Mouse (Mus musculus) adrenal gland, postnatal 14 days (tissue): Measurements from ENCODE around the gene BC049715. TPM values are rescaled to one million over a fixed set of nuclear protein-coding genes. Genes with fewer than 3 reads are reported as not detected.

Source experiments
- DNase-seq: peaks from one replicate; pipeline ENCODE4 v3.0.0; 2021; ENCODE audit warnings: mixed read lengths
- total RNA-seq: library from RNA; stranded (reverse); gene quantifications from 2 replicates; pipeline ENCODE4 v1.2.3, GENCODE M21; 2021

Gene BC049715
- total RNA-seq, 1 experiment from 2014 or later: 1.1 TPM

GRCm38 (mm10) chr6:136808631-136809046 is 18.8 kb upstream of the BC049715 start:
- peak; percentile 63 for DNase-seq

DNA sequence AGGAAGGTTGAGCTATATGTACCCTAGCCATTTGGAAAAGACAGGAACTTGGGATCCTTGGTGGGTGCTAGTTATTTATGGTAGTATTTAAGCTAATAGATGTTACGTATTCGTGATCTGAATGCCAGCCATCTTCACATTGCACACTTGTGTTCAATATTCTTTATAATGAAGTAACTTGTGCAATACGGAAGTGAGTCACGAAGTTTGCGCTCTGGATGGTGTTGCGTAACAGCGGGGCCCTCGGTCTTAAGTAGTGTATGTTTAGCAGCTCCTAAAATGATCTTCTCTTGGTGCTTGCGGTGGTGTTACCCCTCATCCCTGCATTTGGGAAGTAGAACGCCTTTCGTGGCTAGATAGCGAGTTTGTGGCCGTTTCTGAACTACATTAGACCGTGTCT is 18.3 kb upstream of the BC049715 start:
- peak; percentile 74 for DNase-seq

DNA sequence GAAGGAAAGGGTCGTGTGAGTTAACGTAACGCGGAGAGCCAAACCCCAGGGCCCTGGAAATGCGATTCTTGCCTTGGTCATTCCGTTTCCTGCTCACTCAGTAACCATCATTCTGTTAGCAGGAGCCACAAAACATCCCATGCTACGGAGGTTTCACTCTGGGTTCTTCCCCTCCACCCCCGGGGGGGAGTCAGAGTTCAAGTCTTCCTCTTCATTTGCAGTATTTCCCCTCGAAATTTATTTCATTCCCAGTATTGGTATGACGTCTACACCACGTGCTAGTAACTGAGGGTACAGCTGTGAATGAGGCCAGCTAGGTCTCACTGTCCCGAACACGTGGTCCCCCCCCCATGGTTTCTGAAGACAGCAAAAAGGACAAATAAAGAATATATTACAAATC is 17.8 kb upstream of the BC049715 start:
- DNase-seq: no peak

- no peak for DNase-seq
These were observed 16.2 kb upstream of the BC049715 start for GRCm38 (mm10) chr6:136811196-136811595.

DNA sequence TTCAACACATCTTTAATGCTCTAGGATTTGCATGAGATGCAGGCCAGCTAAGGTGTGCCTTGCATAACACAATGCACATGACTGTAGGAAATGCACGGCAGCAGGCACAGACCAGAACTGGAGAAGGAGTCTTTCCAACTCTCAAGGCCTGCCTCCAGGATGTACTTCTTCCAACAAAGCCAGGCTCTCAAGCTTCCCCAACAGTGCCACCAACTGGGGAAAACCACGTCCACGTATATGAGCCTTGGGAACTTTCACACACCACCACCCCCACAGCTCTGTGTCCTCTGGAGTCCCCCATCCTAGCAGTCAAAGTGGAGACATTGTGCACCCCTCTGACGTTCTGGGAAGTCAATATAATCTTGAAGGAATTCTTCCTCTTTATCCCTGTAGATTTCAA is 14.3 kb upstream of the BC049715 start:
- peak; percentile 57 for DNase-seq

- DNase-seq: no peak
These were observed 12.0 kb upstream of the BC049715 start for GRCm38 (mm10) chr6:136815381-136815780.

- no peak for DNase-seq
These were observed 10.6 kb upstream of the BC049715 start for GRCm38 (mm10) chr6:136816826-136817225.

DNA sequence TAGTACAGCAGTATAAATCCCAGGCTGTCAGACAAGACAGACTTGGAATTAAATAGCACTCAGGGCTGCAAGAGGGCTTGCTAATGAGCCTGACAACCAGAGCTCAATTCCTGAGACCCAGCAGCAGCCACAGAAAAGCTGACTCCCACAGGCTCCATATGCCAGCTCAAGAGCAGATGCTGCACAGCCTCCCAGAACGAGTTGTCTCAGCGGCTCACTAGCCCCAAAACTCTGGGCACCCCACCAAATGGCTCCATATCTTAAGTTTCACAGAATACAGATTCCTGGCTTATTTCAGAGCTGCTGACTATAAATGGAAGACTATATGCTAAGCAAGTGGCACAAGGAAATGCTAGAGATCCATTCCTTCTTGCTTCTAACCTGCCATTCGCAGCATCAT is 9.9 kb upstream of the BC049715 start:
- DNase-seq: no peak

GRCm38 (mm10) chr6:136820381-136820780 is 7.0 kb upstream of the BC049715 start:
- DNase-seq: no peak

DNA sequence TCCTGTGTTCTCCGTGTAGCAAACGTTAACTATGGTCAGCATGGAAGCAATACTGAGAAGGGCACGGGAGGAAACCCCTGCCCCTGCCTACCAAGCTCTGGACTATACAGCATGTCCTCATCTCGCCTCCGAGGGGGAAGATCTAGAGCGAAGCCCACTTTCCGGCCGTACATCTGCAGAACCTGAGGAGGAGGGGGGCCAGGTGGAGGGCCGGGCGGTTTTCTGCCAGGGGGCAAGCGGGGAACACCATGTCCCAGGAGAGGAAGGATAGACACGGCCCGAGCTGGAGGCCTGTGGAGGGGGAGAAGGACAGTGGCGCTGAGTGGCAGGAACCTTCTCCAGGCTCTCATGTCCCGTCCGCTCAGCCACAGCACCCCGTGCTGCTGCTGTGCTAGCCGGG is 6.3 kb upstream of the BC049715 start:
- no peak for DNase-seq

DNA sequence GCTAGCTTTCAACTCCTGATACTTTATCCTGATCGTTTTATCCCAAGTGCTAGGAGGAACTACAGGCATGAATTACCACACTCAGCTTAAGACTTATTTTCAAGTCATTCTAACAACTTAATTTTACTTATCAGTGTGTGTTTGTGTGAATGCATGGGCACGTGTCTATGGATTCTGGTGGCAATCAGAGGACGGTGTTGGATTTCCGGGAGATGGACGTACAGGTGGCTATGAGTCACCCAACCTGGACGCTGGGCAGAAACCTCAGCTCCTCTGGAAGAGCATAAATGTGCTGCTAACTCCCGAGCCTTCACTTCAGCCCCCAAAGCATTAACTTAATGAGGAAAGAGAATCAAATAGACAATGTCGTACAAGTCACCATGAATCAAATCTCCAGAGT is 2.4 kb upstream of the BC049715 start:
- no peak for DNase-seq

DNA sequence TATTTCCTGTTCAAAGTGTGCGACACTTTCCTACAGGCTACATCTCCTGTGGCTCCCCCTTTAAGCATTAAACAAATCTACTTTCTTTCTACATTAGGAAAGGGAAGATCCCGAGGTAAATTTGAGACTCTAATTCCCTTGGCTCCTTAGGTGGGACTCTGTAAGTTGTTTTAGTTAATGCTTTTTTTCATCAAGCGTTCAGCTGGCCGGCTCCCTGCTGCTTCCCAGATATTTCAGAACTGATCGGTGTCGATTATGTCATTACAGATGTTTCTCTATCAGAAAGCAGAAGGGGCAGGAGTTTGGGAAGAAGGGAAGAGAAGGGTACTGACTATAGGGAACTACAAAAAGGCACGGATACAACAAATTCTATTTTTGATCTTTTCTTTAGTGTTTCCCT is 310 bp upstream of the BC049715 start:
- DNase-seq: no peak

- peak; percentile 97 for DNase-seq
These were observed 595 bp downstream of the BC049715 start, which contains the start of gene Wbp11 for GRCm38 (mm10) chr6:136827881-136828561. Gene Wbp11, minus strand, starts transcription at chr6:136828233.

DNA sequence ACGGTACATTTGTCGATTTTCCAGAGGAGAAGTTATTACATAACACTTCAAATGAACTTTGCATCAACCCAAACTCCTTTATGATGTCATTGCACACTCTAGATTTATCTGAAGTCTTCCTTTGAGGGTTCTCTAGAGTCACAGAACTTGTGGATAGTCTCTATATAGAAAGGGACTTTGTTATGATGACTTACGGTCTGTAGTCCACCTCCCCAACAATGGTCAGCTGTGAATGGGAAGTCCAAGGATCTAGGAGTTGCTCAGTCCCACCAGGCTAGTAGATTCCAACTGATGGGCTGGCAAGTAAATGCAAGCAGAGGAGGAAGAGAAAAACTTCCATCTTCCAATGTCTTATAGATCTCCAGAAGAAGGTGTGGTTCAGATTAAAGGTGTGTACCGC is 1.3 kb downstream of the BC049715 start:
- DNase-seq: no peak

GRCm38 (mm10) chr6:136831712-136832111 is 4.3 kb downstream of the BC049715 start:
- no peak for DNase-seq

DNA sequence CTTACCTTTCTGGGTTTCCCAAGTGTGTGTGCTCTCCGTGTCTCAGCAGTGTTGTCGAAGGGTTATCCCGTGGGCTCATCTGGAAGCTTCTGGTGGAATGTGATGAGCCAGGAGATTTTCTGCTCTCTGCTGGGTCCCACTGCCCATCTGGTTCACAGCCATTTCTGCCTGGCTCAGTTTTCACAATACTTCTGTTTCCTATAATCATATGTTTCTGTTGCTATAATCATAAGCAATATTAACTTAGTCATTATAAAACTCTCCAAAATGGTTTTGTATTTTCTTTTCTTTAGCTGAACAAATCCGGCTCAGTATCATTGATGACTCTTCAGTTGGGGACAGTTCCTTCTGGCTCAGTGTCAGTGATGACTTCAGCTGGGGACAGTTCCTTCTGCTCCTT is 7.9 kb downstream of the BC049715 start, which contains the start of gene Smco3:
Gene Smco3 (minus strand): TSS at position 101 of the 400 bp plus-strand sequence.
- no peak for DNase-seq

DNA sequence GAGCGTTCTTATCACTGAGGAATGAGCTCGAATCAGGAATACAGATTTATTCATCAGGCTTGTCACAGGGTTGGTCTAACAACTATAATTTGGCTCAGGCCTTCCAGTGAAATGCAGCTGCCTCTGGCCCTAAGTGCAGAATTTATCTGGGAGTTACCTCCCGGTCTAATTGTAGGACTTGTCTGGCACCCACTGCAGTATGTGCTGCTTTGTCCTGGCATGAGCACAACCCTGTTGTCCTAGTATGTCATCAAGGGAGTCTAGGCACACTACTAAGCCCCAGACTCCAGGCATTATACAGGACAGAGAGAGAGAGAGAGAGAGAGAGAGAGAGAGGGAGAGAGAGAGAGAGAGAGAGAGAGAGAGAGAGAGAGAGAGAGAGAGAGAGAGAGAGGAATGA is 9.9 kb downstream of the BC049715 start:
- DNase-seq: no peak

DNA sequence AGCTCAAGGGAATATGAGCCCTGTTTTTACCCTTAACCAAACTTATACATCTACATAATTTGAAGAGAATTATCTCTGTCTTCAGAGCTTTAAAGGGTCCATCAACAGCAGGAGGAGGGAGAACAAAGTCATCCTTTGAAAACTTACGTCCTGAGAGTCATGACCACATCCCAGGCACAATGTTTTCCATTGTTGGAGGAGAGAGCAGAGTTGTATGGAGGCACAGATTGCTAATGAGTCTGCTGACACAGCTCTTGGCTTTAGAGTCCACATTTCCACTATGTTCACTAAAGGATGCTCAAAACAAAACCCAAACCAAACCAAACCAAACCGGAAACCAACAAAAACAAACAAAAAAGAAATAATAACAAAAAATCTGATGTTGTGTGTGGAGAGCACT is 17.5 kb downstream of the BC049715 start:
- DNase-seq: no peak

DNA sequence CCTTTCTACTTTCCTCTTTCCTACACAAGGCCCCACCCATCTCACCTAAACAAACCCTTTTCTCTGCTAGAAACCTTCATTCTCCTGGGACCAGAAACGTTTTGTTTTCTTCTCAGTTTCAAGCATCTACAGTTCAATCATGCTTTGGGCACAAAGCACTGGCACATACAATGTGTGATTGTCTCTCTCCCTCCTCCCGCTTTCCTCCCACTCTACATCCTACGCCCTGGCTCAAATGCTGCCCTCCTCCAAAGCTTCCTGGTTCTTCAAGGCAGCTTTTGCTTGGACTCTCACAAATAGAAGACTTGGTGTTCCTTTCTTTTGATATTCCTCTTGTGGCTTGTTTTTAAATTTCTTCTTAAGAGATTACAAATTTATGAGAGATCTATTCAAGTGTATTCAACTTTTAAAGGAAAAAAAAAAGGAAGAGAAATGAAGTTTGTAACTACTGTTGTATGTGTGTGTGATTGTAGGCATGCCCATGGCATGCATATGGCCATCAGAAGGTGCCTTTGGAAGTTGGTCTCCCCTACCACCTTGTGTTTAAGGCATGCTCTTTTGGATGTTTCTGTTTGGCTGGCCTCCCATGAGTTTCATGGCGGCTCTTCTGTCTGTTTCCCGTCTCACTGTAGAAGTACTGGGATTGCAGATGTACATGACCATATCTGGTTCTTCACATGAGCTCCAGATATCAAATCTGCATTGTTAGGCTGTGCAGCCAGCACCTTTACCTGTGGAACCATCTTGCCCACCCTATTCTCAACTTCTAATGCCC is 18.5 kb downstream of the BC049715 start:
- no peak for DNase-seq

GRCm38 (mm10) chr6:136847267-136847666 is 19.8 kb downstream of the BC049715 start:
- DNase-seq: no peak

DNA sequence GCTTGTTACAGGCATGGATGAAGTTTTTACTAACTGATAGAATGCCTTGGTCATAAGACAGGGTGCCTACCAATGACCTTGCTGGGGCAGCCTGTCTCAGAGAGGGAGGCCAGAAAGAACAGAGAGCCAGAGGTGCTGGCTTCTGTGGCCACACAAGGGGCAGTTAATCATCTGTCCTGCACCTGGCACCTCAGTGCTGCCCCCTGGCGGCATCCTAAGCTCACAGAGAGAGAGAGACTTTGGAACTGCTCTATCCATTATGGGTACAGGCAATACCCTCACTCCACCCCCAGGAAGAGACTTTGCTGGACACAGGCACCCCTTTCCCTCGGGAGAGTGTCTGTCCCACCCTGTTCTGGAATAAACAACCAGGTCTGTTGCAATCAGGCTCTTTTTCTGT is 20.4 kb downstream of the BC049715 start:
- DNase-seq: peak; percentile 83

DNA sequence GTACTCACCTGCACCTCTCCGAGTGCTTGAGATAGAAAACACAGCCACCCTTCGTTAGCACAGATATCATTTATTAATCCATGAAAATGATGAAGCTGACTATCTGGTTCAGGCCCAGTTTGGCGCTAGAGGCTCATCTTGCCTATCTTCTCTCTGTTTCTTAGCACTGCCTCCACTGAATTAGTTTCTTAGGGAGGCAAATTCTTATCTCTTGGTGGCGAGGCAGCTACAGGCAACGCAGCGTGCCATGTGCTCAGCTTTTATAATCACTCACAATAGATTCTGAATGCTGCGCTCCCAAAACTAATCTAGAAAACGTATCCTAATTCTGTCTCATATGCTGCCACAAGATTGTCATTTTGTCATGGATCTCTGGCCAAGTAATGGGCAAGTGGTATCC is 21.0 kb downstream of the BC049715 start:
- DNase-seq: no peak

DNA sequence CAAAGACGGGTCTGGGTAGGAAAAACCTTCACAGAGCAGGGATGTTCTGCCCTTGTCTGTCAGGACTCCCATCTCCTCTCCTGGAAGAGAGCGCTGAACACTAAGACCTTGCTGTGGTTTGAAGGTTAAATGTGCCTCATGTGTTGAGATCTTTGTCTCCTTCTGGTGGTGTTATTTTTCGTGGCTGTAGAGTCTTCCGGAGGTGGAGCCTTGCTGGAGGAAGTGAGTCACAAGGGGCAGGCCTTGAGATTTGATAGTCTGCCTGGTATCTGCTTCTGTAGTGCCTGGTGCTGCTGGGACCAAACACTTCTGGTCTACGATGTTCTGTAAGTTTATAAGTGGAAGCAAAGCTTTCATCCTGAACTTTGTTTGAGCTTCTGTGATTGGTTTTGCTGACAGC is 21.5 kb downstream of the BC049715 start:
- DNase-seq: no peak

DNA sequence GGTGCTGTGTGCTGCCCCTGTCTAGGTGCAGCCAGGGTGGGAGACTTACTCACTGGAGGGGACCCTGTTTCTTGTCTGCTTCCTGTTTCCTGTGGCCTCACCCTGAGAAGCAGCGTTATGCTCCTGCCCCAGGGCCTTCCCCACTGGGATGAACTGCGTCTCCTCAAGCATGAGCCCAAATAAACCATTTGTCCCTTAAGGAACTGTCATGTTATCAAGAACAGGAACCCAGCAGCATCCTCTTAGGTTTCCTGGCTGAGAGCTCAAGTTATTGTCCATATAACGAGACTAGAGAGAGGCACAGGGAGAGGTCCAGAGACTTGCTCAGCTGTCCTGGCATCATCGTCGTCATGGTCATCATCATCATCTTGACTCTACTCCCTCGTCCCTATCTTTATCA is 22.8 kb downstream of the BC049715 start:
- DNase-seq: no peak
